Mouse (Mus musculus) midbrain, postnatal 0 days (tissue): ENCODE data around the gene Fkbp5. TPM values are rescaled to one million over a fixed set of nuclear protein-coding genes. Genes with fewer than 3 reads are reported as not detected.

Source experiments
- ATAC-seq: fragments of 200-750 bp; cut with Nextera tagmentation; 2 replicates; pipeline ENCODE4 v1.8.0; 2017; ENCODE audit warnings: moderate number of reproducible peaks, mild to moderate bottlenecking, moderate TSS enrichment, moderate library complexity; ENCODE audit not compliant: low FRiP score
- DNase-seq: peaks from one replicate; pipeline ENCODE4 v3.0.0-alpha.2; 2015; ENCODE audit warnings: low spot score
- H3K27ac ChIP-seq: fragments of 300-500 bp; sonication (generic); 2 replicates; pipeline ENCODE4 v1.5.1; 2014; ENCODE audit warnings: low read depth, mild to moderate bottlenecking, low read length, mixed read lengths
- H3K27me3 ChIP-seq: fragments of 300-500 bp; sonication (generic); 2 replicates; pipeline ENCODE4 v1.6.1; 2014; ENCODE audit warnings: low read length, control low read depth, mixed read lengths; ENCODE audit not compliant: insufficient read depth
- H3K36me3 ChIP-seq: fragments of 300-500 bp; sonication (generic); 2 replicates; pipeline ENCODE4 v1.6.1; 2014; ENCODE audit warnings: low read length, control low read depth, mixed read lengths; ENCODE audit not compliant: insufficient read depth
- H3K4me1 ChIP-seq: fragments of 300-500 bp; sonication (generic); 2 replicates; pipeline ENCODE4 v1.6.1; 2014; ENCODE audit warnings: mild to moderate bottlenecking, control low read depth, antibody characterized with exemption, low read length, mixed read lengths; ENCODE audit not compliant: insufficient read depth
- H3K4me2 ChIP-seq: fragments of 300-500 bp; sonication (generic); 2 replicates; pipeline ENCODE4 v1.6.1; 2014; ENCODE audit warnings: low read depth, mild to moderate bottlenecking, low read length, mixed read lengths; ENCODE audit not compliant: poor library complexity, severe bottlenecking
- H3K4me3 ChIP-seq: fragments of 300-500 bp; sonication (generic); 2 replicates; pipeline ENCODE4 v1.5.1; 2014; ENCODE audit warnings: low read depth, mild to moderate bottlenecking, low read length, moderate library complexity
- H3K9ac ChIP-seq: fragments of 300-500 bp; sonication (generic); replicated peaks from 2 replicates; pipeline ENCODE4 v1.6.1; 2014; ENCODE audit warnings: mild to moderate bottlenecking, low read length, moderate library complexity, mixed read lengths; ENCODE audit not compliant: poor library complexity, severe bottlenecking
- H3K9me3 ChIP-seq: fragments of 300-500 bp; sonication (generic); 2 replicates; pipeline ENCODE4 v1.6.1; 2016; ENCODE audit warnings: low read length, control low read depth
- CTCF ChIP-seq: IDR thresholded peaks from 2 replicates; pipeline ENCODE4 v1.5.1; 2016; ENCODE audit warnings: antibody characterized with exemption, mild to moderate bottlenecking
- WGBS: fragments of 180-500 bp; shearing (Covaris S2); extraction: QIAGEN DNeasy Blood & Tissue Kit; methylation state at CpG from one replicate; pipeline ENCODE4 v1.1.7; 2014; 5-methylcytosine and 5-hydroxymethylcytosine counted together
- polyA plus RNA-seq: library from polyadenylated mRNA; unstranded; fragments of >200 nt; fragmentation: Nextera tagmentation; extraction: Ambion mirVana; gene quantifications from 2 replicates; pipeline ENCODE4 v1.2.1, GENCODE M21; 2015
- total RNA-seq: library from RNA; depleted of rRNA; stranded (reverse); fragments of >200 nt; gene quantifications from 2 replicates; pipeline ENCODE4 v1.2.3, GENCODE M21; 2014

Fkbp5 gene
- total and polyA plus RNA-seq, 2 experiments from 2014 or later = 22.5 to 29.9 TPM

DNA sequence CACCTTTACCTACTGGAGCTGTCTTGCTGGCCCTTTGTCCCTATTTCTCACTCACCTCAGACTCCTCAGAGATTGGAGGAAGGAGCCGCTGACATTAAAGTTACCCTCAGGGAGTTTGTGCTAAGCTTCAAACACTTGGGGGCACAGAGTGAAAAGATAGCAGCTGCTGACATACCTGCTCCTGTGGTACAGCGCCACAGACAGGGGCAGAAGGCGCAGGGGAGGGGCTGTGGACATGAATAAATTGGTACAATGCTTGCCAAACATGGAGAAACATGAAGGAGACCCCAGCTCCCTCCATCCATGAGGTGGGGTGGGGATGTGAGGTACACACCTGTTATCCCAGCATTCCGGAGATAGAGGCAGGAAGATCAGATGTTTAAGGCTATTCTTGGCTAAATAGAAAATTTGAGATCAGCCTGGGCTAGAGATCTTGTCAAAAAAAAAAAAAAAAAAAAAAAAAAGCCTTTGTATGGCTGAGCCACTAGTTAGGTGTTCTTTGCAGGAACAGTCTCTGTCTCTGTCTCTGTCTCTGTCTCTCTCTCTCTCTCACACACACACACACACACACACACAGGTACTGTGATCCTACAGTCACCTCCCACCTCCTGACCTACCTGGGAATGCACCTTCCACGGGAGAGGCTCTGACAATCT lies 3.9 kb upstream of the Fkbp5 start:
- DNase-seq = no peak
- TF ChIP-seq CTCF = no peak
- no peak for ATAC-seq
- Histone ChIP-seq H3K27ac (no peak overlapping the region), H3K9me3 (no peaks in the 10 kb centered on the region), H3K4me3 (no peak overlapping the region), H3K9ac (no peak overlapping the region), H3K36me3 (no peaks in the 10 kb centered on the region), H3K4me1 (peaks cover 5% of the 10 kb centered on the region; the same call in 1 of the 2 replicates), H3K4me2 (no peak overlapping the region), H3K27me3 (no peaks in the 10 kb centered on the region)
- 66% methylated on average over 5 of the region's 5 CpGs for WGBS

DNA sequence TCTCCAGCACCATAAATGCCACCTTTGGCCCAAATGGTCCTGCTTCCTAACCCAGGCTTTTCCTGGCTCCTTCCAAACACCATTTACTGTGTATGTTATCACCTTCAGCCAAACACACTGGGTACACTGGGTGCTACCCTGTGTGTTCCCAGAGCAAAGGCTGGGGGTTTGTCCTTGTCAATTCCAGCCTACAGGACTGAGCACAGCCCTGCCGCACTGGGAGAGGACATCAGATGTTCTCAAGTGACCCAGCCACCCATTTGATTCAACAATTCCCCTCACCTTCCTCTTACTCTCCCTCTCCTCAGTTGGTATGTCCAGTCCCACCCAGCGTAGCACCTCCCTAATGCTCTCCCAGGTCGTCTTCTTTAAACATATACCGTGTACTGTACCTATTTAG lies 3.2 kb upstream of the Fkbp5 start:
- Histone ChIP-seq H3K9me3 (no peaks in the 10 kb centered on the region), H3K9ac (no peak overlapping the region), H3K4me3 (no peak overlapping the region), H3K27ac (no peak overlapping the region), H3K4me1 (peaks cover 5% of the 10 kb centered on the region; the same call in 1 of the 2 replicates), H3K36me3 (no peaks in the 10 kb centered on the region), H3K4me2 (no peak overlapping the region), H3K27me3 (no peaks in the 10 kb centered on the region)
- ATAC-seq = no peak
- TF ChIP-seq CTCF = no peak
- 81% methylated on average over 4 of the region's 4 CpGs for WGBS
- DNase-seq = no peak

DNA sequence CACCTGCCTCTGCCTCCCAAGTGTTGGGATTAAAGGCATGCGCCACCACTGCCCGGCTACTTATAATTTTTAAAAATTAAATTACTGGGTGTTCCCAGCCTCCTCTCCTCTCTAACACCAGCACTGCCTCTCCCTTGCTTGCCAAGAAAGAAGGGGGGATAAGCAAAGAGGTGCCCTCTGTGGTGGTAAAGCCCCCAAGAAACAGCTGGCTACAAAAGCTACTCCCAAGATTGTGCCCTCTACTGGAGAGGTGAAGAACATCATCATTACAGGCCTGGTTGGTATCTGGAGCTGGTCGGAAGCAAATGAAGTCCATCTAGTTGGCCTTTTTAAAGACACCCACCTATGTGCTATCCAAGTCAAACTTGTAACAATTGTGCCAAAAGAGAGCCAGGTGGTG lies 2.5 kb upstream of the Fkbp5 start:
- peak; percentile 55 for TF ChIP-seq CTCF

DNA sequence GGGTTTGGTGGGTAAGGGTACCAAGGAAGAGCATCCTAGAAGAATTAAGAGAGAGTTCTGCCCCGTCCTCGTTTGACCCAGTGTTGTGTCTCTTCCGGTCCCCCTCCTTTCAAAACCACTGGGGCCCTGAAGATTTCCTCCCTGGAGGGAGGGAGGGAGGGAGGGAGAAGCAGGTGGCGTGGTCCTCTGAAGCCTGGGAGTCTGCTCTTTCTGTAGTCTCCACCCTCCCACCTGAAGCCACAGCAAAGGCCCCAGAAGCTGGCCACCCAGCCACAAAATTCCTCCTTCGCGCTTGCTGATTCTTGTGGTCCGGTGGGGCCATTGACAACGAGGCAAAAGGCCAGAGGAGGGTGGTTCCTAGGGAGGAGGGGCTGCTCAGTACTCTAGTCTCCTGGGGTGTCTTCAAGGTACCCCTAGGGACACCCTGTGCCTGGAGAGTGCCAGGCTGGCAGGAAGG lies 1.3 kb upstream of the Fkbp5 start:
- Histone ChIP-seq H3K27ac (peak overlapping the region; percentile 69), H3K4me3 (peak overlapping the region; percentile 52), H3K9me3 (no peaks in the 10 kb centered on the region), H3K4me2 (peak overlapping the region; percentile 95), H3K36me3 (no peaks in the 10 kb centered on the region), H3K27me3 (no peaks in the 10 kb centered on the region), H3K4me1 (peaks cover 5% of the 10 kb centered on the region; the same call in 1 of the 2 replicates), H3K9ac (peak overlapping the region; percentile 81)
- DNase-seq (no peak), ATAC-seq (no peak)
- TF ChIP-seq CTCF = no peak
- WGBS = 16% methylated on average over 8 of the region's 8 CpGs

More for the DNA sequence above, 2.5 kb upstream of the Fkbp5 start:
- no peak for DNase-seq
- Histone ChIP-seq H3K4me3 (no peak overlapping the region), H3K27ac (no peak overlapping the region), H3K36me3 (no peaks in the 10 kb centered on the region), H3K27me3 (no peaks in the 10 kb centered on the region), H3K9ac (no peak overlapping the region), H3K4me2 (no peak overlapping the region), H3K9me3 (no peaks in the 10 kb centered on the region), H3K4me1 (peaks cover 5% of the 10 kb centered on the region; the same call in 1 of the 2 replicates)
- 89% methylated on average over 3 of the region's 3 CpGs for WGBS
- ATAC-seq = no peak

DNA sequence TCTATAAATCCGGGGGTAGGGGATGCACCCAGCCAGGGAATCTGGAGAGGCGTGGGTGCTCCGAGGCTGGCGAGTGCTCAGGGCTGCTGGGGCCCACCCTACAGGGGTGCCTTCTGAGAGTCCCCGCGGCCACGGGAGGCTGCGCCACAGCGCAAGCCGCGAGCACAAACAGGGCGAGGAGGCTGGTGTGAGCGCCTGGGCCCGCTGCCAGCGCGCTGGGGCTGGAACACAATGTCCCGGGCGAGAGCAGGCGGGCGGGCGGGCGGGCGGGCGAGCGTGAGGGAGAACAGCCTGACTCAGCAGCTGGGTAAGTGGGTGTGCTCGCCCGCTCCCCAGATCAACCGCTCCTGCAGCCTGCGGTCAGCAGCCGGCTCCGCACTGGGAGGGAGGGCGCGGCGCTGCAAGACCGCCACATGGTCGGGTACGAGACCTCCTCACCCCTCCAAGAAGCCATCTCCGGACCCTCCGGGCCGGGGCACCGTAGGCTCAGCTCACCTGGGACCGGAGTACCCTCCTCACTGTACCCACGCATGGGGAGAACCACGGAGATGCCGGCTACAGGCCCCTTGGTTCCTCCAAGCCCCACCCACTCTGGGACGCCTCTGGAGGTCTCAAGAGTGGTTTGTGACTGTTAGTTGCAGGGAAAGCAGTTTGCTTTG lies 758 bp upstream of the Fkbp5 start:
- peak overlapping the region; percentile 52 for H3K4me3 ChIP-seq
- ATAC-seq = peak; percentile 72
- peak overlapping the region; percentile 95 for H3K4me2 ChIP-seq
- no peak for TF ChIP-seq CTCF
- peak overlapping the region; percentile 69 for H3K27ac ChIP-seq
- no peaks in the 10 kb centered on the region for H3K27me3 ChIP-seq
- DNase-seq = peak; percentile 81
- no peaks in the 10 kb centered on the region for H3K9me3 ChIP-seq
- peak overlapping the region; percentile 81 for H3K9ac ChIP-seq
- under 1% methylated on average over 34 of the region's 46 CpGs for WGBS
- H3K4me1 ChIP-seq = peaks cover 5% of the 10 kb centered on the region; the same call in 1 of the 2 replicates
- H3K36me3 ChIP-seq = no peaks in the 10 kb centered on the region

DNA sequence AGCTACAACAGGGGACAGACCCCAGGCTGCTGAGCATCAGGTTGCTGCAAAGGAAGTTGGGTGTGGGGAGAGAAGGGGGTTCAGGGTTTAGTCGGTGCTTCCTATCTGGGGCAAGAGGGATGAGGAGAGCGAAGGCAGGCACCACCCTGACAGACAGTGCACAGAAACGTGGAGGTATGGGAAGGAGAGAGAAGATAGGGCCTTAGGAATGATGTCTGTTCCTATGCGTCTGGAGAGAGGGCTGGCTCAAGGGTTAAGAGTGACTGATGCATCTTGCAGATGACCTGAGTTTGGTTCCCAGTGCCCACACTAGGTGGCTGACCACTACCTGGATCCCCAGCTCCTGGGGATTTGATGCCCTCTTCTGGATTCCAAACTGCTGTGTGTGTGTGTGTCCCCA lies 446 bp downstream of the Fkbp5 start:
- Histone ChIP-seq H3K27me3 (no peaks in the 10 kb centered on the region), H3K9ac (no peak overlapping the region), H3K9me3 (no peaks in the 10 kb centered on the region), H3K4me3 (peak overlapping the region; percentile 52; the same call in 1 of the 2 replicates), H3K4me1 (peaks cover 3% of the 10 kb centered on the region; the same call in 1 of the 2 replicates), H3K27ac (no peak overlapping the region), H3K36me3 (no peaks in the 10 kb centered on the region), H3K4me2 (peak overlapping the region; percentile 95)
- WGBS = 75% methylated on average over 4 of the region's 4 CpGs
- TF ChIP-seq CTCF = no peak
- no peak for DNase-seq
- ATAC-seq = no peak
